Mouse (Mus musculus) large intestine, adult 2 months (tissue): ENCODE measurements around the gene Olfr2. TPM values are rescaled to one million over a fixed set of nuclear protein-coding genes. Genes with fewer than 3 reads are reported as not detected.

Experiments
- DNase-seq: peaks from one replicate; pipeline ENCODE4 v3.0.0-alpha.2; 2012; ENCODE audit warnings: low read depth, low spot score
- WGBS: fragments of 180-500 bp; shearing (Covaris S2); methylation state at CpG from one replicate; pipeline ENCODE4 v1.1.7; 2018; 5-methylcytosine and 5-hydroxymethylcytosine counted together
- polyA plus RNA-seq: library from polyadenylated mRNA; depleted of rRNA; stranded (reverse); fragments of >200 nt; gene quantifications from 2 replicates; pipeline ENCODE4 v1.2.3, GENCODE M21; 2012; rRNA removed

The Olfr2 gene
- polyA plus RNA-seq = not detected in 2 replicates

DNA sequence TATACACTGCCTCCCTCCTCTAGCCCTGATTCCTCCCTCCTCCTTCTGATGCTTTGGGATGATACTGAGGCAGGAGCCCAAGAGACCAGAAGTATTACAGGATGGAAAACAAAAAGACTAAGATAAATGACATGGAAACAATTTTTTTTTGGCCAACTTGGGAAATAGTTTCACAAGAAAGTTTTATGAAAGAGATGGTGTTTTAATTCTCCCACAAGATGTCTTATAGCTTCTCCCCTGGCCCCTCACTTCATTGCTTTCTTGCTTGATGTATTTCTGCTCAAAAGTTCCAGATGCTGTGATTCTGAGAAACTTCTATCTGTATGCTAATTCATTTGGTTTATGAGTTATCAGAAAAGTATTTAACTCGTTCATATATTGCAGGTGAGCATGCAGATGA lies at the start of gene Olfr2:
TSS of gene Olfr2 (minus strand) at position 101 of the 400 bp plus-strand sequence.
- WGBS = 57% methylated on average over 1 of the region's 1 CpGs

DNA sequence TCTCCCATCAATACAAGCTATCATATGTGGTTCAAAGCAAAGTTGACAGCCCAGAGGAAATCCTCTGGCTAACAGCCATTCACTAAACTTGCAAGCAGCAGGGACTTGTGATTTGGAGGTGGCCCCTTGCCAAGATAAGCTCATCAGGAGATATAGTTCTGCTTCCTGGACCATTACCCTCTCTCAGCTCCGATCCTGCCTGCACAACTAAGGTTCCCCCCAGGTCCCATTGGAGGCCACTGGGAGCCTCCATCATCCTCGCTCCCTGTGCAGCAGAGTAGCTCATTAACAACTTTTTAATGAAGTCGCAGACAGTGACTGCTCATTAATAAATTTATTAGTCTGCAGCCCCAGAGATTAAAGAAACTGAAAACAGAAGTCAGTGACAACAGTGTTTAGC lies 41.7 kb upstream of the Olfr2 start:
- 39% methylated on average over 3 of the region's 3 CpGs for WGBS
- DNase-seq = no peak

More for the DNA sequence above, at the start of gene Olfr2:
- DNase-seq = no peak

DNA sequence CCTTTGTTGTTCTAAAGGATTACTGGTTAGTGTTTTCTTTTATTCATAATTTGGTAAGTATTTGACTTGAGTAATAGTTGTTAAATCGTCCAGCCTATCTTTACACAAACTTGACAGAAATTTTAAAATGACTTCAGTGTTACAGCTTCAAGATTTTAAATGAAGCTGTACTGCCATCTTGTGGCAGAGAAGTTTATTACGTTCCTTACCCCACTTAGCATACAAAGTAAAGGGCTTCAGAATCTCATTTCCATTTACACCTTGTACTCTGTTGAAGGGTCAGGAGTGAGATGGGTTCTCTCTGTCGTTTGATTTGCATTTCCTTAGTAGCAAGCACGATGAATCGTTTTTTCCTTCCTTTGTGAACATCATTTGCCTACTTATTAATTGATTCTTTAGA lies 40.0 kb upstream of the Olfr2 start:
- WGBS = 0% methylated on average over 5 of the region's 5 CpGs
- no peak for DNase-seq

DNA sequence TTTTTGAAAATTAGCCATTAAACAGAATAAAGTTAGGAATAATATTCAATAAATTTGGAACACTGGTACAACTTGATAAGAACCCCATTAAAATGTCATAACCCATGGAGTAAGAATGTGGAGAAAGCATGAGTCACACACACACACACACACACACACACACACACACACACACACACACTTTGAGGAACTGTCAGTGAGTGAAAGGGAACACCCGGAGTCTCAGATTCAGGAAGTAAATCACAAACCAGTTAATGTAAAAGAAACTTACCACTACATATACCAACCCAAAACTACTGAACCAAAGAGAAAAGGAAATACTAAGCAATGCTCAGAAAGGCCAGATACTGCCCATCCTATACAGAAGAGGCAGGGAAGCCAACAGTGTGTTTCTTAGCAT lies 38.5 kb upstream of the Olfr2 start:
- WGBS = 23% methylated on average over 1 of the region's 1 CpGs
- DNase-seq = no peak

- peak; percentile 76 for DNase-seq
- WGBS = 25% methylated on average over 3 of the region's 3 CpGs
These were observed 37.3 kb upstream of the Olfr2 start for GRCm38 (mm10) chr7:107043136-107043535.

DNA sequence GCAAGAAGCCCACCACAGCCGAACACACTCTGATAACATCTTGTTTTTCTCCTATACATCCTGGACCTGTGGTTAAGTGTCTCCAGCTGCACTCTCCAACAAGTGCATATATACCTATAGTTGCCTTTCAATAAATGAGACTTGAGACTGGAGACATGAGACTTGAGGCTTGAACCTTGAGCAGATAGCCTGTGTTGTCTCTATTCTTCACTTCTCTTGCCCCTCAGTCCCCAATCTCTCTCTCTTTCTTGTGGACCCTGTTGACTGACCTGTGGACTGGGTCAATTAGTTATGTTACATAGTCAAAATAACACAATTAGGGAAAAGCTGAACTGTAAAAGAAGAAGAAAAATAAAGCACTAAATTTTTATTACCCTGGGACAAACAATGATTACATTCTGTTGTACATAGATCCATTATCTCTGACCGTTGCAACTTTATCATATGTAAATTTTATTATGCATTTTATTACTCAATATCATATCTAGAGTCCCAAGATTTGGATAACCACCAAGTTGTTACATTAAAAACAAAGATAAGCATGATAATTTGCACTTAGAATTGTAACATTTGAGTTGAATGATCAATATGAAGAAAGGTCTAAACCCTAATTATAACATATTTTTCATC lies 34.2 kb upstream of the Olfr2 start:
- 18% methylated on average over 2 of the region's 2 CpGs for WGBS
- no peak for DNase-seq

GRCm38 (mm10) chr7:107030874-107031273 lies 25.0 kb upstream of the Olfr2 start, which contains the start of gene Olfr713:
Gene Olfr713, plus strand, starts transcription at chr7:107031174.
- WGBS = 93% methylated on average over 1 of the region's 1 CpGs
- DNase-seq = no peak

DNA sequence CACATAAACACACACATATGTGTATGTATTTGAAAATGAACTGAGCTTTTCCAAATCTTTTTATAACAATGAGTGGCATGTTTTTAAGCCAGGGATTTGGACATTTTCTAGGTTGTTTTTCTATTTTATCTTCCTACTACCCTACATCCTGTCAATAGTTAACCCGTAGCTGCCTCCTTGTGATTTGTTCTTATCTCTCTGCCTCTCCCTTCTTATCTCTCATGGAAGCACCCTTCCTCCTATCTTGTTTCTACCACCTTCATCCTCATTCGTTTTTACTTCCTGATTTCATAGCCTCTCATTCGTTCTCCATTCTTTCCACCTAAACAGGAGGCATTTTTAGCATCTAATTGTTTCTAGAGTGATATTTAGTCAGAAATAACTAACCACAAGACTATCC lies 1.7 kb downstream of the Olfr2 start:
- DNase-seq = no peak
- WGBS = 13% methylated on average over 3 of the region's 3 CpGs

GRCm38 (mm10) chr7:107000798-107001197 lies 5.1 kb downstream of the Olfr2 start:
- DNase-seq = no peak
- 68% methylated on average over 7 of the region's 7 CpGs for WGBS

- WGBS = 86% methylated on average over 3 of the region's 3 CpGs
- DNase-seq = no peak
These were observed 20.6 kb downstream of the Olfr2 start for GRCm38 (mm10) chr7:106985236-106985635.

GRCm38 (mm10) chr7:106975353-106975752 lies 30.5 kb downstream of the Olfr2 start, which contains the start of gene Olfr711:
Gene Olfr711, minus strand, starts transcription at chr7:106975453.
- WGBS = 67% methylated on average over 1 of the region's 1 CpGs
- DNase-seq = no peak

DNA sequence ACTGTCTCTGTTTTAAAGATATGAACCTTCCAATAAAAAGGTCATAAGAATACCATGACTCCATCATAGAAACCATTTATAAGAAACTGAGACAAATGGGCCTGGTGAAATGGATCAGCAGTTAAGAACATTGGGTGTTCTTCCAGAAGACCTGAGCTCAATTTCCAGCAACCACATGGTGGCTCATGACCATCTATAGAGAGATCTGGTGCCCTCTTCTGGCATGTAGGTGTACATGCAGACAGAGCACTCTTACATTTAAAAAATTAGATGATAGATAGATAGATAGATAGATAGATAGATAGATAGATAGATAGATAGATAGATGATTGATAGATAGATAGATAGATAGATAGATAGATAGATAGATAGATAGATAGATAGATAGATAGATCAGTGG lies 38.4 kb downstream of the Olfr2 start:
- DNase-seq = peak; percentile 10

GRCm38 (mm10) chr7:106963837-106964236 lies 42.0 kb downstream of the Olfr2 start, which contains the start of gene Olfr6:
Gene Olfr6, minus strand, starts transcription at chr7:106963937.
- no peak for DNase-seq
- 91% methylated on average over 1 of the region's 1 CpGs for WGBS

- 76% methylated on average over 3 of the region's 3 CpGs for WGBS
- DNase-seq = no peak
These were observed 57.7 kb downstream of the Olfr2 start, which contains the start of gene Olfr710 for GRCm38 (mm10) chr7:106948212-106948611. Gene Olfr710, minus strand, starts transcription at chr7:106948312.

Other genes starting within 250 kb of the Olfr2 start
- gene Olfr699, start 212.9 kb downstream of the Olfr2 start, polyA plus RNA-seq = not detected in 2 replicates
- gene Olfr700, start 197.2 kb downstream of the Olfr2 start, polyA plus RNA-seq = not detected in 2 replicates
- not detected in 2 replicates for gene Olfr701, start 191.9 kb downstream of the Olfr2 start, polyA plus RNA-seq
- not detected in 2 replicates for gene Olfr702, start 172.2 kb downstream of the Olfr2 start, polyA plus RNA-seq
- gene Olfr703, start 162.7 kb downstream of the Olfr2 start, polyA plus RNA-seq = not detected in 2 replicates
- not detected in 2 replicates for gene Olfr704, start 142.9 kb downstream of the Olfr2 start, polyA plus RNA-seq
- gene Olfr705, start 129.2 kb downstream of the Olfr2 start, polyA plus RNA-seq = not detected in 2 replicates
- gene Olfr706, start 117.9 kb downstream of the Olfr2 start, polyA plus RNA-seq = not detected in 2 replicates
- gene Olfr707, start 104.8 kb downstream of the Olfr2 start, polyA plus RNA-seq = not detected in 2 replicates
- gene Olfr1532-ps1, start 98.1 kb downstream of the Olfr2 start, polyA plus RNA-seq = 0.45 and 0.59 TPM in 2 replicates
- gene Olfr709-ps1, start 73.9 kb downstream of the Olfr2 start, polyA plus RNA-seq = not detected in 2 replicates
- gene Olfr710, start 57.8 kb downstream of the Olfr2 start, polyA plus RNA-seq = not detected in 2 replicates
- gene Olfr6, start 42.1 kb downstream of the Olfr2 start, polyA plus RNA-seq = not detected in 2 replicates
- gene Olfr711, start 30.6 kb downstream of the Olfr2 start, polyA plus RNA-seq = not detected in 2 replicates
- 0.05 and 0.11 TPM in 2 replicates for gene Olfr713, start 25.1 kb upstream of the Olfr2 start, polyA plus RNA-seq
- not detected in 2 replicates for gene Olfr714, start 64.9 kb upstream of the Olfr2 start, polyA plus RNA-seq
- not detected in 2 replicates for gene Olfr17, start 87.1 kb upstream of the Olfr2 start, polyA plus RNA-seq
- gene Olfr715b, start 104.3 kb upstream of the Olfr2 start, polyA plus RNA-seq = not detected in 2 replicates
- gene Olfr715, start 125.0 kb upstream of the Olfr2 start, polyA plus RNA-seq = not detected in 2 replicates
- gene Olfr716, start 132.3 kb upstream of the Olfr2 start, polyA plus RNA-seq = not detected in 2 replicates
- gene Nlrp14, start 160.9 kb upstream of the Olfr2 start, polyA plus RNA-seq = not detected in 2 replicates
- not detected in 2 replicates for gene Rbmxl2, start 203.4 kb upstream of the Olfr2 start, polyA plus RNA-seq